Mouse (Mus musculus): Measurements from ENCODE around the gene Gtf2h5. TPM values are rescaled to one million over a fixed set of nuclear protein-coding genes. Genes with fewer than 3 reads are reported as not detected.
A peak's percentile ranks its signal among the peaks of the same experiment; 100 is the strongest.

Gene Gtf2h5
- 10 to 100 TPM; 58.4 to 70.5 (median 62.3) TPM for total RNA-seq (2022)

- DNase-seq (ENCODE audit: low spot score), result peak; percentile 97
Measured at GRCm38 (mm10) chr17:6079287-6080122, at the start of gene Gtf2h5, which contains the start of gene Serac1. Gene Gtf2h5 (plus strand): TSS chr17:6079786. Gene Serac1 (minus strand): TSS chr17:6079741.

GRCm38 (mm10) chr17:6035661-6036060 lies 43.9 kb upstream of the Gtf2h5 start:
- no peak for DNase-seq (ENCODE audit: low spot score)

- DNase-seq (ENCODE audit: low spot score), result no peak
Measured at GRCm38 (mm10) chr17:6036458-6036857, 43.1 kb upstream of the Gtf2h5 start.

DNA sequence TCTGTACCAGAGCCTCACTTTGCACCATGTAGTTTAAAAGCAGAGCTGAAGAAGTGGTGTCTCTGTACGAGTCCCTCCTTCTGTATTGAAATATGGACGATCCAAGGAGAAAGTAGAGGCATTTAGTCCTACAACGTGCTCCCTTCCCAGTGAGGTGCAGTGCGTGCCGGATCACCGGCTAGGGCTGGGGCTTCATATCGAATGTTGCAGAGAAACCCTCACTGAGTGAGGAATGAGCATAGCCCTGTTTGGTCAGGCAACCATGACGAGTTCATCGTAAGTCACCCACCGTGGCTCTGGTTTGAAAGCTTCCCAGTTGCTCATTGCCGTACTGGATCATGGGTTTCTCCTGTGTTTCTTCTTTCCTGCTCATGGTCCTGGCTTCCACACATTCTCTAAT lies 42.7 kb upstream of the Gtf2h5 start:
- no peak for DNase-seq (ENCODE audit: low spot score)

DNA sequence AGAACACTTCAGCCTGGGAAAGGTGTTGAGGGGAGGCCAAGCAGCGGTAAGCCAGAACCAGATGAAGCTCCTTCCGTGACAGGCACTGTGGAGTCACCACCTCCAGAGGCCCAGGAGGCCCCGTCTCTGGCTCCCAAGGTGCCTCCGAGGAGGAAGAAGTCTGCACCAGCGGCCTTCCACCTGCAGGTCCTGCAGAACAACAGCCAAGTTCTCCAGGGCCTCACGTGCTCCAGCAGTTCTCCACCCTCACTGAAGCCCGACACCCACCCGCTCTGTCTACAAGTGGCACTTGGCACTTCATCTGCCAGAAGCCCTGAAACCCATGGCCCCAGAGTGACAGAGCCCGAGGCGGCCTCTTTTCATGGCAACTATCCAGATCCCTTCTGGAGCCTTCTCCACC lies 42.1 kb upstream of the Gtf2h5 start:
- DNase-seq (ENCODE audit: low spot score), result no peak

DNA sequence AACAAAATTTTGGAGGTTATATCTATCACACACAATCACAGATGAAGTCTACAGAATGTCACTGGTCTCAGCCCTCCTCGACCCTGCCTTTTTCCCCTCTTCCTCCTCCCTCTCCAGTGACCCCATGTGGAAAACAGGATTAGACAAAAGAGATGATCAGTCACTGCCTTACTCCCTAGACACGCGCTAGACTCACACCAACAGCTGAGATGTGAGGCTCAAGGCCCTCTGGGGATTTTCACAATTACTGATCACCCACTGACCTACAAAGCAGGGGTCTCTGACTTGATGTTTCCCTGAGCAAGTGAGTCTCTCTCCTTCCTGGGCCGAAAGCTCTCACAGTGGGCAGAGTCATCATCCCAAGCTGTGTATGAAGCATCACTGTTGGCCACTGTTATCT lies 26.8 kb upstream of the Gtf2h5 start:
- DNase-seq (ENCODE audit: low spot score), result no peak

GRCm38 (mm10) chr17:6054934-6055355 lies 24.6 kb upstream of the Gtf2h5 start:
- peak; percentile 19 for DNase-seq (ENCODE audit: low spot score)

- no peak for DNase-seq (ENCODE audit: low spot score)
Measured at GRCm38 (mm10) chr17:6062793-6063192, 16.8 kb upstream of the Gtf2h5 start.

- no peak for DNase-seq (ENCODE audit: low spot score)
Measured at GRCm38 (mm10) chr17:6063532-6063931, 16.1 kb upstream of the Gtf2h5 start.

- DNase-seq (ENCODE audit: low spot score), result no peak
Measured at GRCm38 (mm10) chr17:6066021-6066420, 13.6 kb upstream of the Gtf2h5 start.

DNA sequence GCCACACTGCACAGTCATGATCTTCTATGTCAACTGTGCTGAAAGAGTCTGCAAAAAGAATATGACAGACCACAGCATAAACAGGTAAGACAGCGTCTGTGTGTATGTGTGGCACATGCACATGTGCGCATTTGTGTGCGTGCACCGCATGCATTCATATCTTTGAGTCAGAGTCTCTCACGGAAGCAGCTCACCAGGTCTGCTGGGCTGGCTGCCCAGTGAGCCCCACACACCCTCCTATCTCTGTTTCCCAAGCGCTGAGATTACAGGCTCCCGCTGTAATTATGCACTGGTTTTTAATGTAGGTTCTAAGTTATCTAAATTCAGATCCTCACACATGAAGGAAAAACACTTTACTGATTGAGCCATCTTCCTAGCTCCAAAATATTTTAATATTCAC lies 12.0 kb upstream of the Gtf2h5 start:
- DNase-seq (ENCODE audit: low spot score), result no peak

- no peak for DNase-seq (ENCODE audit: low spot score)
Measured at GRCm38 (mm10) chr17:6069866-6070265, 9.7 kb upstream of the Gtf2h5 start.

DNA sequence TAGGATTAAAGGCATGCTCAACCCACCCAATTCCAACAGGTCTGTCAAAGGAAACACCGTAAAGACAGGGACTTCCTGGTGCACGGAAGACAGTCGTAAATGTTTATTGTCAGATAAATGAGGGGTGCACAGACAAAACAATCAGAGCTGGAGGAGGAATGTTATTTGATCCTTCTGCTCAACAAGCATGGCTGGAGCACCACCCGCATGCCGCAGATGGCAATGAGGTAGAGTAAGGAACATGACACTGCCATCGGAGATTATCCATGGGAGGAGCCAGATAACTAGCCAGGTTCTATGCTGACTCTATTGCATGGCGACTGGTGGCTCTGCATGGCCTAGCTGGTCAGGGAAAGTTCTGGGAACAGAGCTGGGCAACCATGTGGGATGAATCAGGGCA lies 6.2 kb upstream of the Gtf2h5 start:
- DNase-seq (ENCODE audit: low spot score), result no peak

- no peak for DNase-seq (ENCODE audit: low spot score)
Measured at GRCm38 (mm10) chr17:6083323-6083890, 3.8 kb downstream of the Gtf2h5 start.

- DNase-seq (ENCODE audit: low spot score), result no peak
Measured at GRCm38 (mm10) chr17:6091604-6092003, 12.0 kb downstream of the Gtf2h5 start.

- DNase-seq (ENCODE audit: low spot score), result no peak
Measured at GRCm38 (mm10) chr17:6095579-6095978, 16.0 kb downstream of the Gtf2h5 start.

GRCm38 (mm10) chr17:6097884-6098283 lies 18.3 kb downstream of the Gtf2h5 start:
- peak; percentile 53 for DNase-seq (ENCODE audit: low spot score)

DNA sequence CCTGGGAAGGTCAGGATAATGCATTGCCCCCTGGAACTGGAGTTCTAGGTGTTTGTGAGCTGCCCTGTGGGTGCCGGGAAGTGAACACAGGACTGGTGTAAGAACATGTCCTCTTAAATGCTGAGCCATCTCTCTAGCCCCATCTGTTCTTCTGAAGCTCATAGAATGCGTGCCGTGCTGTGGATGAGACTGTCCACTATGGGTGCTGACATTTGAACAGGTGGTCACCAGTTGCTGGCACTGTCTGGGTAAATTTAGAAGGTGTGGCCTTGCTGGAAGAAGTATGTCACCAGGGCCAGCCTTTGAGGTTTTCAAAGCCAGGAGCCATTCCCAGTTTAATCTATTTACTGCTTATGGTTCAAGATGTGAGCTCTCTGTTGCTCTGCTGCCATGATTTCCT lies 22.7 kb downstream of the Gtf2h5 start:
- no peak for DNase-seq (ENCODE audit: low spot score)

DNA sequence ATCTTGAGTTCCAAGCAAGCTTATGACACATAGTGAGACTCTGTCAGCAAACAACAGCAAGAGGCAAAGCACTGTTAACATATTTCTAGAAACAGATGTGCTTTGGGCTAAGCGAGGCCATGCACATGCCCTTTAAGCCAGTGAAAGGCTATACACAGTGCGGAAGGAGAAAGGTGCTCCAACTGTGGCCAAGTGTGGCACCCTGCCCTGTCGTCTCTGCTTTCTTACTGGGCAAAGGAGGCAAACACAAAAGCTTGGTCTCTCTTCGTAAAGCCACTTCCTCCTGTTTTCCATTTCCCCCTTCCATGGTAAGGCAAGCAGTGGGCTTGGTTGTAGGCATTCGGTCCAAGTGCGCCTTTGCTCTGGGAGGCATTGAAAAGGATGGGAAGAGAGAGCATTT lies 24.0 kb downstream of the Gtf2h5 start:
- no peak for DNase-seq (ENCODE audit: low spot score)

DNA sequence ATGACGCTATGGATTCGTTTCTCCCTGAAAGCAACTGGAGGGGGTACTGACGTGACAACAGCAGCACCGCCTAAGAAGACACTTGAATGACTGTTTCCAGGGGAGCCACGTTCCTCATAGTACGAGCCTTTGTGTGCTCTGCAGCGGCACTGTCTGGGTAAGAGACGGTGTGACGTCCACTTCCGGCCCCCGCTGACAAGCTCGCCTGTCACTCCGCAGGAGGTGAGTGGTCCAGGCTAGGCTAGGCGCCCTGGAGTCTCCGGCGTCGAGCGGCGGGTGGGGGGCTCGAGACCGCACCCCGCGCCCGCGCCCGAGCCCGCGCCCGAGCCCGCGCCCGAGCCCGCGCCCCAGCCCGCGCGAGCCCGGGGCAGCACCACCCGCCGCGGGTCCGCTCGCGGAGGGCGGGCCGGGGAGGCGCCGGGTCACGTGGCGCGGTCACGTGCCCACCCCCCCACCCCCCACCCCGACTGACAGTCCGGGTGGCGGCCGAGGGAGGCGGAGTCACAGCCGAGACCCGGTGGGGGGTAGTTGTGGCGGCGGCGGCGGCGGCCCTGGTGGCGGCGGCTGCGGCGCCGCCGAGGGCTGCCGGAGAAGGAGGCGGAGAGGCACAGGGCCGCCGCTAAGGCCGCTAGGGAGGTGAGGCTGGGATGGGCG lies 26.9 kb downstream of the Gtf2h5 start, which contains the start of gene Tulp4:
Gene Tulp4, plus strand, starts transcription at position 77 of the 654 bp plus-strand sequence.
- peak; percentile 81 for DNase-seq (ENCODE audit: low spot score)

- DNase-seq (ENCODE audit: low spot score), result peak; percentile 46
Measured at GRCm38 (mm10) chr17:6107015-6107601, 27.5 kb downstream of the Gtf2h5 start.

DNA sequence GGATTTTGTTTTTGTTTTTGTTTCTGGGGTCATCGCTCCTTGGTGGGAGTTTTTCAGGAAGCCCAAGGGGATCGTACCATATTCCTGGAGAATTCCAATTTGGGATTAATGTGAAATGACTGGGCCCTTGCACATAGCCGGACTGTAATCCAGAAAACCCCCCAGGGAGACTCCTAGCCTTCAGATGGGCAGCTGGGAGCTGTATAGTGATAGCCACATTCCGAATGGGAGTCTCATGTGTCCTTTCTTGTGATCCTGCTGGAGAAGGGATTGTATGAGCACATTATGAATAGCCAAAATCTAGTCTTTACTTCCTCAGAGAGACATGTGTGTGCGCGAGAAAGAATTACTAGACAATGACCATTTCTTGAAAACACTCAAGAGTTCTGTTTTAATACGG lies 28.6 kb downstream of the Gtf2h5 start:
- DNase-seq (ENCODE audit: low spot score), result peak; percentile 18
